Mouse (Mus musculus): ENCODE data around the gene Acap2.

- TF ChIP-seq CTCF (conservative IDR thresholded peaks at IDR 0.05; ENCODE audit: low read length), result peak; percentile 81
- TF ChIP-seq POU5F1 (IDR thresholded peaks at IDR 0.05; ENCODE audit: borderline replicate concordance, low read length), result no peak
- peak; percentile 42; the same call in 1 of the 2 replicates for TF ChIP-seq NANOG (IDR thresholded peaks at IDR 0.05; ENCODE audit: borderline replicate concordance, low read length)
These were observed 130.5 kb downstream of the Acap2 start for GRCm38 (mm10) chr16:31070358-31071133.

All from E14TG2a.4 (cell line).